Mouse (Mus musculus): ENCODE data around the gene Myl9. TPM values are rescaled to one million over a fixed set of nuclear protein-coding genes. Genes with fewer than 3 reads are reported as not detected.
"Not testable (repeated sequence)": the region's sequence is repeated elsewhere in the genome, so short reads cannot be mapped to it uniquely, and the experiment has no call there.

Gene Myl9
- polyA plus RNA-seq, 1 experiment from 2014 or later = 36.5 TPM

GRCm38 (mm10) chr2:156787776-156788105 is 12.5 kb downstream of the Myl9 start:
- Histone ChIP-seq H3K36me3 (ENCODE audit: control insufficient read depth, insufficient read depth) (no peaks in the 10 kb centered on the region), H3K4me2 (ENCODE audit: low read length) (no peak overlapping the region), H3K4me1 (replicated peaks; ENCODE audit: control insufficient read depth, insufficient read depth, low read length) (no peaks in the 10 kb centered on the region), H3K9me3 (ENCODE audit: control insufficient read depth, low read length) (peaks cover 10% of the 10 kb centered on the region), H3K27ac (ENCODE audit: low read length) (no peak overlapping the region), H3K9ac (replicated peaks; ENCODE audit: low read depth, low read length) (no peak overlapping the region), H3K27me3 (replicated peaks; ENCODE audit: control insufficient read depth, insufficient read depth, low read length) (no peaks in the 10 kb centered on the region), H3K4me3 (replicated peaks; ENCODE audit: low read length) (no peak overlapping the region)
- no peak for ATAC-seq
- WGBS = 42% methylated on average over 3 of the region's 3 CpGs

- no peaks in the 10 kb centered on the region for H3K36me3 ChIP-seq (ENCODE audit: control insufficient read depth, insufficient read depth)
- H3K9ac ChIP-seq (replicated peaks; ENCODE audit: low read depth, low read length) = no peak overlapping the region
- peaks cover 12% of the 10 kb centered on the region for H3K9me3 ChIP-seq (ENCODE audit: control insufficient read depth, low read length)
- no peak overlapping the region for H3K4me2 ChIP-seq (ENCODE audit: low read length)
- ATAC-seq = no peak
- H3K4me1 ChIP-seq (replicated peaks; ENCODE audit: control insufficient read depth, insufficient read depth, low read length) = no peaks in the 10 kb centered on the region
- H3K27ac ChIP-seq (ENCODE audit: low read length) = no peak overlapping the region
- 68% methylated on average over 1 of the region's 1 CpGs for WGBS
- no peaks in the 10 kb centered on the region for H3K27me3 ChIP-seq (replicated peaks; ENCODE audit: control insufficient read depth, insufficient read depth, low read length)
- no peak overlapping the region for H3K4me3 ChIP-seq (replicated peaks; ENCODE audit: low read length)
These were observed 13.6 kb downstream of the Myl9 start for GRCm38 (mm10) chr2:156788836-156789235.

GRCm38 (mm10) chr2:156798516-156798915 is 23.3 kb downstream of the Myl9 start:
- no peak for ATAC-seq
- Histone ChIP-seq H3K9ac (replicated peaks; ENCODE audit: low read depth, low read length) (no peak overlapping the region), H3K36me3 (ENCODE audit: control insufficient read depth, insufficient read depth) (no peaks in the 10 kb centered on the region), H3K4me1 (replicated peaks; ENCODE audit: control insufficient read depth, insufficient read depth, low read length) (no peaks in the 10 kb centered on the region), H3K27me3 (replicated peaks; ENCODE audit: control insufficient read depth, insufficient read depth, low read length) (no peaks in the 10 kb centered on the region), H3K27ac (ENCODE audit: low read length) (no peak overlapping the region), H3K4me3 (replicated peaks; ENCODE audit: low read length) (no peak overlapping the region), H3K4me2 (ENCODE audit: low read length) (no peak overlapping the region), H3K9me3 (ENCODE audit: control insufficient read depth, low read length) (no peaks in the 10 kb centered on the region; the same call in 1 of the 2 replicates)
- 78% methylated on average over 1 of the region's 1 CpGs for WGBS

- H3K27me3 ChIP-seq (replicated peaks; ENCODE audit: control insufficient read depth, insufficient read depth, low read length) = no peaks in the 10 kb centered on the region
- no peak overlapping the region for H3K9ac ChIP-seq (replicated peaks; ENCODE audit: low read depth, low read length)
- no peaks in the 10 kb centered on the region for H3K36me3 ChIP-seq (ENCODE audit: control insufficient read depth, insufficient read depth)
- no peak for ATAC-seq
- whole genome bisulfite sequencing = 70% methylated on average over 4 of the region's 4 CpGs
- no peaks in the 10 kb centered on the region for H3K4me1 ChIP-seq (replicated peaks; ENCODE audit: control insufficient read depth, insufficient read depth, low read length)
- no peak overlapping the region for H3K27ac ChIP-seq (ENCODE audit: low read length)
- no peak overlapping the region for H3K4me2 ChIP-seq (ENCODE audit: low read length)
- H3K9me3 ChIP-seq (ENCODE audit: control insufficient read depth, low read length) = no peaks in the 10 kb centered on the region
- no peak overlapping the region for H3K4me3 ChIP-seq (replicated peaks; ENCODE audit: low read length)
These were observed 25.8 kb downstream of the Myl9 start for GRCm38 (mm10) chr2:156801045-156801444.

- not testable (repeated sequence) for ATAC-seq; H3K4me1 ChIP-seq (replicated peaks; ENCODE audit: control insufficient read depth, insufficient read depth, low read length); H3K9me3 ChIP-seq (ENCODE audit: control insufficient read depth, low read length); H3K9ac ChIP-seq (replicated peaks; ENCODE audit: low read depth, low read length); H3K27me3 ChIP-seq (replicated peaks; ENCODE audit: control insufficient read depth, insufficient read depth, low read length); H3K4me2 ChIP-seq (ENCODE audit: low read length); H3K4me3 ChIP-seq (replicated peaks; ENCODE audit: low read length); H3K27ac ChIP-seq (ENCODE audit: low read length); H3K36me3 ChIP-seq (ENCODE audit: control insufficient read depth, insufficient read depth)
- 51% methylated on average over 9 of the region's 9 CpGs for WGBS
These were observed 26.9 kb downstream of the Myl9 start for GRCm38 (mm10) chr2:156802116-156802515.

- H3K4me1 ChIP-seq (replicated peaks; ENCODE audit: control insufficient read depth, insufficient read depth, low read length) = no peaks in the 10 kb centered on the region
- no peaks in the 10 kb centered on the region for H3K36me3 ChIP-seq (ENCODE audit: control insufficient read depth, insufficient read depth)
- no peak overlapping the region for H3K9ac ChIP-seq (replicated peaks; ENCODE audit: low read depth, low read length)
- no peak for ATAC-seq
- H3K27ac ChIP-seq (ENCODE audit: low read length) = no peak overlapping the region
- no peak overlapping the region for H3K4me2 ChIP-seq (ENCODE audit: low read length)
- H3K4me3 ChIP-seq (replicated peaks; ENCODE audit: low read length) = no peak overlapping the region
- no peaks in the 10 kb centered on the region for H3K27me3 ChIP-seq (replicated peaks; ENCODE audit: control insufficient read depth, insufficient read depth, low read length)
- H3K9me3 ChIP-seq (ENCODE audit: control insufficient read depth, low read length) = no peaks in the 10 kb centered on the region
- 70% methylated on average over 4 of the region's 4 CpGs for WGBS
These were observed 28.6 kb downstream of the Myl9 start for GRCm38 (mm10) chr2:156803698-156804372.

GRCm38 (mm10) chr2:156804589-156804988 is 29.4 kb downstream of the Myl9 start:
- Histone ChIP-seq H3K4me2 (ENCODE audit: low read length) (no peak overlapping the region), H3K9me3 (ENCODE audit: control insufficient read depth, low read length) (no peaks in the 10 kb centered on the region), H3K9ac (replicated peaks; ENCODE audit: low read depth, low read length) (no peak overlapping the region), H3K4me3 (replicated peaks; ENCODE audit: low read length) (no peak overlapping the region), H3K4me1 (replicated peaks; ENCODE audit: control insufficient read depth, insufficient read depth, low read length) (no peaks in the 10 kb centered on the region), H3K27me3 (replicated peaks; ENCODE audit: control insufficient read depth, insufficient read depth, low read length) (no peaks in the 10 kb centered on the region), H3K27ac (ENCODE audit: low read length) (no peak overlapping the region), H3K36me3 (ENCODE audit: control insufficient read depth, insufficient read depth) (no peaks in the 10 kb centered on the region)
- WGBS = 95% methylated on average over 4 of the region's 4 CpGs
- no peak for ATAC-seq

- no peaks in the 10 kb centered on the region for H3K27me3 ChIP-seq (replicated peaks; ENCODE audit: control insufficient read depth, insufficient read depth, low read length)
- no peak for ATAC-seq
These were observed 31.7 kb downstream of the Myl9 start for GRCm38 (mm10) chr2:156806886-156807285.

GRCm38 (mm10) chr2:156809579-156809978 is 34.4 kb downstream of the Myl9 start:
- Histone ChIP-seq H3K4me1 (replicated peaks; ENCODE audit: control insufficient read depth, insufficient read depth, low read length) (no peaks in the 10 kb centered on the region), H3K4me3 (replicated peaks; ENCODE audit: low read length) (no peak overlapping the region), H3K9ac (replicated peaks; ENCODE audit: low read depth, low read length) (no peak overlapping the region), H3K36me3 (ENCODE audit: control insufficient read depth, insufficient read depth) (no peaks in the 10 kb centered on the region), H3K9me3 (ENCODE audit: control insufficient read depth, low read length) (no peaks in the 10 kb centered on the region), H3K27me3 (replicated peaks; ENCODE audit: control insufficient read depth, insufficient read depth, low read length) (no peaks in the 10 kb centered on the region), H3K4me2 (ENCODE audit: low read length) (no peak overlapping the region), H3K27ac (ENCODE audit: low read length) (no peak overlapping the region)
- WGBS = 51% methylated on average over 2 of the region's 2 CpGs
- peak; percentile 55; the same call in 1 of the 2 replicates for ATAC-seq

More at GRCm38 (mm10) chr2:156806886-156807285, 31.7 kb downstream of the Myl9 start:
- no peaks in the 10 kb centered on the region for H3K9me3 ChIP-seq (ENCODE audit: control insufficient read depth, low read length)
- no peak overlapping the region for H3K9ac ChIP-seq (replicated peaks; ENCODE audit: low read depth, low read length)
- no peaks in the 10 kb centered on the region for H3K4me1 ChIP-seq (replicated peaks; ENCODE audit: control insufficient read depth, insufficient read depth, low read length)
- no peak overlapping the region for H3K4me2 ChIP-seq (ENCODE audit: low read length)
- no peak overlapping the region for H3K4me3 ChIP-seq (replicated peaks; ENCODE audit: low read length)
- WGBS = 75% methylated on average over 6 of the region's 6 CpGs
- H3K27ac ChIP-seq (ENCODE audit: low read length) = no peak overlapping the region
- H3K36me3 ChIP-seq (ENCODE audit: control insufficient read depth, insufficient read depth) = no peaks in the 10 kb centered on the region

- no peaks in the 10 kb centered on the region for H3K4me1 ChIP-seq (replicated peaks; ENCODE audit: control insufficient read depth, insufficient read depth, low read length)
- no peaks in the 10 kb centered on the region for H3K27me3 ChIP-seq (replicated peaks; ENCODE audit: control insufficient read depth, insufficient read depth, low read length)
- no peak overlapping the region for H3K9ac ChIP-seq (replicated peaks; ENCODE audit: low read depth, low read length)
- H3K9me3 ChIP-seq (ENCODE audit: control insufficient read depth, low read length) = no peaks in the 10 kb centered on the region
- no peak for ATAC-seq
- H3K27ac ChIP-seq (ENCODE audit: low read length) = no peak overlapping the region
- WGBS = 99% methylated on average over 10 of the region's 10 CpGs
- H3K36me3 ChIP-seq (ENCODE audit: control insufficient read depth, insufficient read depth) = no peaks in the 10 kb centered on the region
- H3K4me3 ChIP-seq (replicated peaks; ENCODE audit: low read length) = no peak overlapping the region
- H3K4me2 ChIP-seq (ENCODE audit: low read length) = no peak overlapping the region
These were observed 35.5 kb downstream of the Myl9 start for GRCm38 (mm10) chr2:156810716-156811115.

Measured in forebrain, embryonic 16.5 days (tissue).